Mouse (Mus musculus) adrenal gland, postnatal 4 days (tissue): ENCODE measurements around the gene Igfbp4. TPM values are rescaled to one million over a fixed set of nuclear protein-coding genes. Genes with fewer than 3 reads are reported as not detected.

Experiments
- DNase-seq, 2 experiments: peaks; one replicate each; pipeline ENCODE4 v3.0.0; 2021 to 2022; ENCODE audit warnings: low spot score in 2 of 2, mixed read lengths in 2 of 2
- total RNA-seq, 2 experiments: library from RNA; stranded (reverse); gene quantifications; 2 replicates each; pipeline ENCODE4 v1.2.3; 2021

The Igfbp4 gene
- total RNA-seq, 2 experiments from 2014 or later: 223 to 254 TPM

GRCm38 (mm10) chr11:99041841-99042780, 1.1 kb downstream of the Igfbp4 start:
- DNase-seq: no peak

GRCm38 (mm10) chr11:99042834-99043431, 1.9 kb downstream of the Igfbp4 start:
- no peak for DNase-seq

DNA sequence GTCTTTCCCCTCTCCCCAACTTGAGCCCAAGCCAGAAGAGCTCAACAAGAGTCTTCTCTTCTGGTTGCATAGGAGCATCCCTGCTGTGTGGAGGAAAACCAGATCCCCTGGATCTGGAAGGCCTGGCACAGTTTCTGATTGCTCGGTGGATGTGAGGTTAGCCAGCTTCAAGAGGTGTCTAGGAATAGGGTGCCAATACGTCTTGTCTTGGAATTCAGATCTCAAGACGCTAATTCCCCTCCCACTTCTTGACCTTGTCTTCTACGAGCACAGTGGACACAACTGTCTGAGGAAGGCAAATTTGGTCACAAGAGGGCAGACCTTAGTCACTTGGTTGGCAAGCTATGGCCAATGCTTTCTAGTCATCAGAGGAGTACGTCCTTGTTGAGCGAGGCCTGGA, 2.6 kb downstream of the Igfbp4 start:
- no peak for DNase-seq

DNA sequence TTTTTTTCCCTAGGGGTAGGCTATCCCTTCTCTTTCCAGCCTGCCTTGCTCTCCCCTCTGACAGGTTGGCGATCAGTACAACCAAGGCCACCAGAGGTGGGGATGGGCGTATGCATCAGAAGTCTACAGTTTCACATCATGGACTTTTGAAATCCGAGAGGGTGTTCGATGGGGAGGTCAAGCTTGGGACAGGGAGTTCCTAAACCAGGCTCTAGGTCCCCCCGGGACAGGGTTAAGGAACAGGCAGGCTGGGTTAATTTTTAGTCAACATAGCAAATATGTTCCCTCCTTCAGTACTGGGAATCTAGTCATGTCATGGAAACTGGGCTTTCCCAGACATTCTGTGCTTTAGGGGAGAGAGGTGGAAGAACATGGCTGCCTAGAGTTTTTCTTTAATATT, 3.3 kb downstream of the Igfbp4 start:
- no peak for DNase-seq

- no peak for DNase-seq
Observed at GRCm38 (mm10) chr11:99045159-99045889, 4.3 kb downstream of the Igfbp4 start.

DNA sequence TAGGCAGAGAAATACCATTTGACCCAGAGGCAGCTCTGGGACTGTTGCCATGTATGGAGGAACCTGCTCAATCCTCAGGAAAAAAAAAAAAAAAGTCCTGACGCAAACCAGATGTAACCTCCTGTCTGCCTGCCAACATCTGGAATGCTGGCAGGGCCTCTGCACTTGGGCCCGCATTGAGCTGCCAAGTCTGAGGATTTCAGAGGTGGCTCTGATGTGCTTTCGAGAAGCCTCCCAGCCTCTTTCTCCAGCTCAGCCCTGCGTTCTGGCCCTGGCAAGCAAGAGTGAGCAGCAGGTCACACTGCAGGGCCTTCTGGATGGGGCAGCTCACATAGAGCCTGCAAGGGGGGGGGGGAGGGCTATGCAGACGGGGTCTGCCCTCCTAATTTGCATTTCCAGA, 6.1 kb downstream of the Igfbp4 start:
- DNase-seq: peak in 1 of 2 experiments; percentile 38

GRCm38 (mm10) chr11:99047643-99048042, 6.6 kb downstream of the Igfbp4 start:
- no peak for DNase-seq

DNA sequence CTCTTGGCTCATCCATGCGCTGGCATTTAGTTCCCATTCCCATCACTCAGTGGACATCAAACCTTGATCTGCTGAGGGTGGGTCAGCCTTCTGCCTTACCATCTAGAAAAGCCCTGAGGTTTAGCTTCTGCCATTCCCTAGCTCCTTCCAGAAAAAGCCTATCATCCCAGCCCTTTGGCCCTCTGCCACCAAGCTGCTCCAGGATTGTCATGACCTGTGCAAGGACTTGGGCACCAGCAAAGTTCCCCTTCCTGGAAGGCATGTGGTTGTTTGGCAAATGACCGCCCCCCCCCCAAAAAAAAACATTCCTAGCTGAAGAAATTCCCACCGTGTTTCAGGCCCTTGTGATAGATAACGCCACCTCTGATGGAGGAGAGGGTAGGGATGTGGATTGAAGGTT, 14.1 kb downstream of the Igfbp4 start:
- no peak for DNase-seq

DNA sequence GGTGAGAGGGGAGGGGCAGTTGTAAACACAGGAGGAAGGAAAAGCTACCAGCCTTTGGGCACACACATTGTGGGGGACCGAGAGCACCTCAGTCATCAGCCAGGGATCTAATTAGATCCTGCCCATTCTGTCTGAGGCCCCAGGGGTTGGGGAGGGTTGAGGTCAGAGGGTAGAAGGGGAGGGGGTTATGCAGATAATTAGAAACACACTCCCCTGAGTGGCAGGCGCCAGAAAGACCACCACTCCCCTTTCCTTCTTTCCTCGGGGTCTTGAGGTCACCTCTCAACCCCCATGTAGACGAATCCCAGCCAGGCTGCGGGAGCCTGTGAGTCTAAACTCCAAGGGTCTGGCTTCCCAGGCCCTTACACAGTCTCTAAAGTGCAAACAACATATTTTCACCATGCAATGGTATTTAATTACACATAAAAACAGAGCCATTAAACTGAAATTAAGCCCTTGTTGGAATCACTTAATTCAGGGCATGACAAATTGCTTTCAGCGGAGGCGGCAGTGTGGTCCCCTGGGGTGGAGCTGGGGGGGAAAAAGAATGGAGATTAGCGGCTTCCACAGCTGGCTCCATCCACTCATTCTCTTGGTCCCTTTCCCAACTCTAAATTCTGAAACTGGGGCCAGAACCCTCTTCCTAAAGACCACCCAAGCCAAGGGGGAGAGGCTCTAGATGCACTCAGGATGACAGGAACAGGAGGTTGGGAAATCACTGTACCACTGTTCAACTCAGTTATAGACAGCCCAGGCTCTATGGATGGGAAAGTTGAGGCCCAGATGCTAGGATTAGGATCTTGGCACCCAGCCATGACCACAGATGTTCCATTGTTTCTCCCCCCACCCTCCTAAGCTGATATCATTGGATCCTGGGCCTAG, 14.8 kb downstream of the Igfbp4 start:
- no peak for DNase-seq

DNA sequence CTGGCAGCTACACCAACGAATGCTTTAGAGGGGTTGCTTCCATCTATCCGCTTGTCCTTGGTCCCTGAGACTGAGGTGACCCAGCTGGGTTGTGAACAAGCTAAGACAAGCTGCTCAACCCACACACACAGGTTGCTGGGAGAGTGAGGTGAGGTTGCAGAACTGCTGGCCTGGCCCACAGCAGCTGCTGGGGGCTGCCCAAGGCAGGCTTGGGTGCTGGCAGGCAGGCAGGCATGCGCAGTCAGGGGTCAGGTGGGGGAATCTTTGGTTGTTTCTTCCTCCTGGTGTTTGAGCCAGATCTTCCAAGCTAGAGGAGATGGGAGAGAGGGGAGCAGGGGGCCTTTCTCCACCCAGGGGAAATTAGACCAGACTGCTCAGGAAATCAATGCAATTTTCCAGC, 19.4 kb downstream of the Igfbp4 start:
- no peak for DNase-seq

DNA sequence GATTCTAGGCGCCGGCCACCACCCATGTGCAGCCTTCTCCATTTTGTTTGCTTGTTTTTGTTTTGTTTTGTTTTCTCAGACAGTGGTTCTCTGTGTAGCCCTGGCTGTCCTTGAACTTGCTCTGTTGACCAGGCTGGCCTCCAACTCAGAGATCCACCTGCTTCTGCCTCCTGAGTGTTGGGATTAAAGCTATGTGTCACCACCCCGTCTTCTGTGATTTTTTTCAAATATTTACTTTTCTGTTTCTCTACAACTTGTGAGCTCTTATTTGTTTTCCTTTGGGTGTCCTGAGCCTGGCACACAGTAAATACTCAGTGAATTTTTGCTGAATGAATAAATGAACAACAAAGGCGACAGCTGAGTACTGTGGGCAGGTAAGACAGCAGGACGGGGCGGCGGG, 21.6 kb downstream of the Igfbp4 start:
- DNase-seq: no peak

DNA sequence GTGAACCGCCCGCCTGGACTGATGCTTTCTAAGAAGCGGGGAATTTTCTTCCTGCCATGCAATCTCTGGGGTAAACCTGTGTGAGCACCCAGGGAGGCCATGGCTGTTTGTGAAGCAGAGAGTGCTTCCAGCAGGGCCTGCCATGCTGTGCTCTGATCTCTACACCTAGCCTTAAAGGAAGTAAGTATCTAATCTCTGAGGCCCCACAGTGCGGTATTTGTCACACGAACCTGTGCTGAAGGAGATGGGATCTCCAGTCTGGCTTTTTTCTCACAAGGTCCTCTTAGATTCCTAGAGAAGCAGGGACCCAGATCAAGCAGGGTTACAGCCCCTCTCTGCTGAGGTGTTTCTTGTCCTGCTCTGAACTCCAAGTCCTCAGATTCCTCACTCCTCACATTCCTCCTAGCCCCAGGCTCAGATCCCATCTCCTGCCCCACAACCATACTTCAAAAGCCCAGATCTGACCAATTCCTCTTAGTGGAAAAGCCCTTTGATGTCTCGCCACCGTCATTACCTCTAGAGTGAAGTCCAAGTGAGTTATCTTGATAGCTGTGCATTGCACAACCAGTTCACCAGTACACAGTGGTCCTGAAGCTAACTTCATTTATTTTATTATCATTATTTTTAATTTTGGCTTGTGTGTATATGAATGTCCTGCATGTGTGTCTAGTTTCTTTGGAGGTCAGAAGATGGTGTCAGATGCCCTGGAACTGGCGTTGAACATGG, 22.5 kb downstream of the Igfbp4 start:
- no peak for DNase-seq

GRCm38 (mm10) chr11:99065353-99065752, 24.3 kb downstream of the Igfbp4 start:
- no peak for DNase-seq

GRCm38 (mm10) chr11:99065979-99066378, 24.9 kb downstream of the Igfbp4 start:
- DNase-seq: peak; percentile 44 to 76

GRCm38 (mm10) chr11:99067591-99067990, 26.5 kb downstream of the Igfbp4 start:
- DNase-seq: no peak

GRCm38 (mm10) chr11:99068455-99068854, 27.4 kb downstream of the Igfbp4 start:
- DNase-seq: no peak

- DNase-seq: no peak
Observed at GRCm38 (mm10) chr11:99071866-99072265, 30.8 kb downstream of the Igfbp4 start.

DNA sequence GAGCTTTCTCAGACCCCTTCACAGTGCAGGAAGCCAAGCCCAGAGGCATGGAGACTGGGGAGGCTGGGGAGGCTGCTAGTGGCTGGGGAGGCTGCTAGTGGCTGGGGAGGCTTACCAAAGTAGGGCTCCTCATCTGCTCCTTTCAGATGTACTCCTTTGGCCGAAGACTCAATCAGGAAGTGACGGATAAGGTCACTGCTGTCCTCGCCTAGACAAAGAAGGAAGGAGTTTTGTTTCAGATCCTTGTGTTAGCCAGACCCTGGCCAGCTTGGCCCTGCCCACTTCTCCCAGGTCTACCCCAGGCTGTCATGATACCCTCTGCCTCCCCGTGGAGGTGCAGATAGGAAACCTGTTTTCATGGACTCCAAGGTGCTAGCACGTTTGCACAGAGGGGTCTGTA, 32.7 kb downstream of the Igfbp4 start:
- no peak for DNase-seq

- DNase-seq: no peak
Observed at GRCm38 (mm10) chr11:99076744-99077319, 35.8 kb downstream of the Igfbp4 start.

DNA sequence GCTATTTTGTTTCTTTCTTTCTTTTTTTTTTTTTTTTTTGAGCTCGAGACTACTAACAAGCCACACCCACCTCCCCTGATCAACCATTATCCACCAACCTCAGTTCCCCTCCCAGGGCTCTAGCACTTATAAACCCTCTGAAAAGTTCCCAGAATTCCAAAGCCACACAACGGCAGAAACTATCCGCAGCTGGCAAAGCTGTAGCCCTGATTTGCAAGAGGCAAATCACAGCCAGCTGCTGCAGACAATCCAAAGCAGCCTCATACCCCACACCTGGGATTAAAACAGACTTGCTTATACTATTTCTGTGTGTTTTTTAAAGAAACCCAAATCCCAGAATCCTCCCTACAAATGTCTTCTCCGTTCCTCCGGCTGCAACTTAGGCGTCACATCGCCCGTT, 36.8 kb downstream of the Igfbp4 start:
- DNase-seq: no peak
